Mouse (Mus musculus): ENCODE data around the gene Kcnj10.

Gene Kcnj10

DNA sequence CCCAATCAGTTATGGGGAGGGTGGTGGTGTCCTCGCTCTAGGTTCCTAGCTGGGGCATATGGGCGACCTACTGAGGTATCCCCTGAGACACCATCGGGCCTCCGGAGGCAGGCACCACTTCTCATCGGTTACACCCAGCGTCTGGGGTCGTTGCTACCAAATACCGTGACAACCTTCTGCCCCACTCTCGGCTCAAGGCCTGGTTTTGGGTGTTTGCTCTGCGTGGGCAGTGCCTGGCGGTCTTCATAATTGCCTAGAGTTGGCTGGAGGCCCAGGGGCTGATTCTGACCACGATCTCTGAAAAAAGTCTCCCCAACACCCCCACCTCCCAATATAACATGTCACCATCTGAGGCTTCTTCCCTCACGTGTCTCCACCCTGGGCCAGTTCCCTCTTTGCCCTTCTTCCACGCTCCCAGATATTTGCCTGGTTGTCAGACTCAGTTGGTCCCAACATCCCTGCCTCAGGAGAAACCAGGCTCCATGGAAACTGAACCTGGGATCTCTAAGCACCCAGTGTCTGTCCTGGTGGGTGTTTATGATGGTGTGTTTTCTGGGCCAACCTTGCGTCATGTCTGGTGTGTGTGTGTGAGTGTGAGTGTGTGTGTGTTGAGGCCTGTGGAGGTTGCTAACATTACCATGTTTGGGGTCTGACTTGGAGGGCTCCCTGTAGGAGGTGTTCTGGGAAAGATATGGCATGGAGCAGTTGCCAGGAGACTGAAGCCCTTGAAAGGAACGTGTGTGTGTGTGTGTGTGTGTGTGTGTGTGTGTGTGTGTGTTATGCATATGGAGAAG lies 28.0 kb upstream of the Kcnj10 start:
- DNase-seq (ENCODE audit: low spot score): peak; percentile 39

DNA sequence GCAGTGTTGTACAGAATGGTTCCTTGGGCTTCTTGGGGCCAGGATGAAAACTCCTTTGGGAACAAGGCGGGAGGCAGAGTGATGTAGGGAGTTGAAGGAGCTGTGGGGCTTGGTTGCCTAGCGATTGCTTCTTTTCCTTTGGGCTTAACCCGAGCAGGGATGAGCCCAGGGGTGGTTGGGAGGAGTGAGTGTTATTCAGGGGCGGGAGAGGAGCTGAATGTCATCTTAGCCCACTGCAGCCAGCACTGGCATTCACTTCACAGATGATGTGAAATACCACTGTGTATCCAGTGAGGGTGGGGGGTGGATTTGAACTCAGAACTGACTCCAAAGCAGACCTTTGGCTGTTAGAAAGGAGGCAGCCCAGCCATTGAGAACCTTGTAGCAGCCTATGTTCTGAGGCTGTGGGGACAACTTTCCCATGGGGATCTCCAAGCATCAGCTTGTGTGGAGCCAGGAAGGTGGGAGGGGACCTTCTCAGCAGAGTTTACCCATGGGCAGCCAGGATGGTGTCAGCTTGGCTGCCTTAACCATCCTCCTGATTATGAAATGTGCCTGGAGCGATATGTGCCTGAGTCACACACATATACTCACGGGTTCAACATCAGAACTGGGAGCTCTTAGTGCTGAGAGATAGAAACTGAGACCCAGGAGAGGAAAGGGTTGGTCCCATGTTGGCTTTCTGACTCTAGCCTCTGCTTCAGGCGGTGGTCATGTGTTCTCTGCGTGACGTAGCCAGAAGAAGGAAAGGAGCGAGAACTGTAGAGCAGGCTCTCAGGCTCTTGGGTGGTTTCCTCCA lies 27.2 kb upstream of the Kcnj10 start:
- DNase-seq (ENCODE audit: low spot score): no peak

DNA sequence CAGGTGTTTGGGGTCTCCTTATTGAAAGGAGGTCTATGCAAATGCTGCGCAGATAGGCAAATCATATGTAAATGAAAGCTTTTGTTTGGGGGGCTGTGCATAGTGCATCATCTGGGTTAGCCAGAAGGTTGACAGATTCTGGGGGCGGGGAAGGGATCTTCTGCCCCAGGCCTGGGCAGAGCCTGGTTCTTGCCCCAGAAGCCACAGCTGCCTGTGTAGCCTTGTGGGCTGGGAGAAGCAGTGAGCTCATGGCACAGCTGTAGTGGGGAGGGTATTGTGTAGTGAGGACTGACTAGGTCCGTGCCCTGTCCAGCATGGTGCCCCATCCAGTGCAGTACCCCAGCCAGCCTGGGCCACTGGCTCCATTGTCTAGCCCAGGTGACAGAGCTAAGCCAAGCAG lies 26.1 kb upstream of the Kcnj10 start:
- no peak for DNase-seq (ENCODE audit: low spot score)

DNA sequence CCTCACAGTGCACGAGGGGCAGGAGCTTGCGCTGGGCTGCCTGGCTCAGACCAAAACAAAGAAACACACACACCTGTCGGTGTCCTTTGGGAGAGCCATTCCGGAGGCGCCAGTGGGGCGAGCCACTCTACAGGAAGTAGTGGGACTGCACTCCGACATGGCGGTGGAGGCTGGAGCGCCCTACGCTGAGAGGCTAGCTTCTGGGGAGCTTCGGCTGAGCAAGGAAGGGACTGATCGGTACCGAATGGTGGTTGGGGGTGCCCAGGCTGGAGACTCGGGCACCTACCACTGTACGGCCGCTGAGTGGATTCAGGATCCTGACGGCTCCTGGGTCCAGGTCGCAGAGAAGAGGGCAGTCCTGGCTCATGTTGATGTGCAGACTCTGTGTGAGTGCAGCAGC lies 23.6 kb upstream of the Kcnj10 start:
- no peak for DNase-seq (ENCODE audit: low spot score)

DNA sequence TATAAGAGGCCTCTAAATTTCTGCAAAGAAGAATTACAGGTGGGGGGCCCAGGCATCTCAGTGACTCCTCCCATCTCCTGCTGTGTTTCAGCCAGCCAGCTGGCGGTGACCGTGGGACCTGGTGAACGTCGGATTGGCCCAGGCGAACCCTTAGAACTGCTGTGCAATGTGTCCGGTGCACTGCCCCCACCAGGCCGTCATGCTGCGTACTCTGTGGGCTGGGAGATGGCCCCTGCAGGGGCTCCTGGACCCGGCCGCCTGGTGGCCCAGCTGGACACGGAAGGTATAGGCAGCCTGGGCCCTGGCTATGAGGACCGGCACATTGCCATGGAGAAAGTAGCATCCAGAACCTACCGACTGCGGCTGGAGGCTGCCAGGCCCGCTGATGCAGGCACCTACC lies 23.1 kb upstream of the Kcnj10 start:
- DNase-seq (ENCODE audit: low spot score): no peak

DNA sequence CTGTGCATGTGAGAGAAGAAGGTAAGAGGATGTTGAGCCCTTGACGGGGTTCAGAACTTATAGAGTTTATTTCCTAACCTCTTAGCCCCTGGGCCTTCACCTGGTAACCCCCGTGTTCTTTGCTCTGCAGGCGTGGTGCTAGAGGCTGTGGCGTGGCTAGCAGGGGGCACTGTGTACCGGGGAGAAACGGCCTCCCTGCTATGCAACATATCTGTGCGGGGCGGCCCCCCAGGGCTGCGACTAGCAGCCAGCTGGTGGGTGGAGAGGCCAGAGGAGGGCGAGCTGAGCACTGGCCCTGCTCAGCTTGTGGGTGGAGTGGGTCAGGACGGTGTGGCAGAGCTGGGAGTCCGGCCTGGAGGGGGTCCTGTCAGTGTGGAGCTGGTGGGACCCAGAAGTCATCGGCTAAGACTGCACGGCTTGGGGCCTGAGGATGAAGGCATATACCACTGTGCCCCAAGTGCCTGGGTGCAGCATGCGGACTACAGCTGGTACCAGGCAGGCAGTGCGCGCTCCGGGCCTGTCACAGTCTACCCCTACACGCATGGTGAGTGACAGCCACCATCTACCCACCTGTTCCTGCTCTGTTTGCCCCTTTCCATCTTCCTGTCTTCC lies 22.5 kb upstream of the Kcnj10 start:
- DNase-seq (ENCODE audit: low spot score): no peak

DNA sequence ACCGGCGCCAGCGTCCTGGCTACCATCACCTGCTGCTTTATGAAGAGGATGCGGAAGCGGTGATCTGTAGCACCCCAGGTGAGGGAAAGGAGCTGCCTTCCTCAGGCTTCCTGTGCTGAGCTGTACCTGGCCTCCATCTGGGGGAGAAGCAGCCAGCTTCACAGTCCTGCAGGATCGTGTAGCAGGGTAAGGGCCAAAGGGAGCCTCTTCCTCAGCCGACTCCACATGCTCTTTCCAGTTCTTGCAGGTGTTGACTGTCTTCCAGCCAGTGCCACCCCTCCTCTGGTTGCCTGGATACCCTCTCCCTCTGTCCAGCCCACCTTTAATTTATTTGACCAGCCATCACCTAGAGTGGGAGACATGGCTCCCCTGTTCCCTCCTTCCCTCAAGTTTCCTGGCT lies 21.7 kb upstream of the Kcnj10 start:
- no peak for DNase-seq (ENCODE audit: low spot score)

DNA sequence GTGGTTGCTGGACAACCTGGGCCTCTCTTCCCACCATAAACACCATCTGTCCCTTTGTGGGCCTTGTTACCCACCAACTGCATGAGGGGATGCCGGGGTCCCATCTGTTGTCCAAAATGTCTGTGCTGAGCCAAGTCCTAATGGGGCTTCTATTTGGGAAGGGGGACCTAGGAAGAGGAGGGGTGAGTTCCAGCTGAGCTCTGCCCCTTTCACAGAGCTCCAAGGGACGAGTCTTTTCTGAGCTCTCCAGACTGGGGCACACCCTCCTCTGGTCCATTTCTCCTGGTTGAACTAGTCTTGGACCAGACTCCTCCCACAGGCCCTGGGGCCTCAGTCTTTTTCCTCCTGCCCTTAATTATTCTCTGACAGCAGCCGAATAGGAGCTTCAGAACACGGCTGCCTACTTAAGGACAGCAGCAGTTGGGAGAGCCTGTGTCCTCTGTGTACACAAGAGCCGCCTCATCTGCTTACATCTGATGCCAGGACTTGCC lies 21.0 kb upstream of the Kcnj10 start:
- DNase-seq (ENCODE audit: low spot score): no peak

DNA sequence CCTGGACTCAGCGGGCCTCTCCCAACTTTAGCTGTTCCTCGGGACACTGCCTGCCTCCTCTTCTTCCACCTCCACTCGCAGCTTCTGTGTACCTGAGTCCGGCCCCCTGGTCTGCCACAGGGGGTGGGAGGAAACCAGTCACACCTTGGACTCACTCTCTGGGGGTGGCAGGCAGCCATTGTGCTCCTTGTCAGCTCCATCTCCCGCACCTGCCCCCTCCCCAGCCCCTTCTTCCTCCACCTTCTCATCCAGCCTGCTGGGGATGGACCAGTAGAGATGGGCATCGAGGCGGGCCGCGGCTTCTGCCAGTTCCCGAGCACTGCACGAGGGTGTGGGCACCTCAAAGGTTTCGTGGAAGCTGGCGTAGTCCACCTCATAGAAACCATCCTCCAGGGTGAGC lies 18.3 kb upstream of the Kcnj10 start:
- no peak for DNase-seq (ENCODE audit: low spot score)

DNA sequence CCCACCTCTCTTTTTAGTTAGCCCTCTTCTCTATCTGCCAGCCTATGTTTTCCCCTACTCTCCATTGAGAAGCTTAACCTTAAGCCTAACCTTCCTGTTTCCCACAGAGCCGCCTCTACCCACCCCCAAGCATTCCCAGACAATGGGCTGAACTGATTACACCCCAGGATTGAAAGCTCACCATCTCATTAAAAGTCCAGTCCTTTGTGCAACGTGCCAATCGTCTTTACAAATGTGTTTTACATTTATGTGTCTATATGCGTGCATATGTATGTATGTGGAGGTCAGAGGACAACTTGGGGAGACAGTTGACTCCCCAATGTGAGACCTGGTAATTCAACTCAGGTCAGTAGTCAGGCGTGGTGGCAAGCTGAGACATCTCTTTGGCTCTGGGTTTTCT lies 17.7 kb upstream of the Kcnj10 start:
- no peak for DNase-seq (ENCODE audit: low spot score)

DNA sequence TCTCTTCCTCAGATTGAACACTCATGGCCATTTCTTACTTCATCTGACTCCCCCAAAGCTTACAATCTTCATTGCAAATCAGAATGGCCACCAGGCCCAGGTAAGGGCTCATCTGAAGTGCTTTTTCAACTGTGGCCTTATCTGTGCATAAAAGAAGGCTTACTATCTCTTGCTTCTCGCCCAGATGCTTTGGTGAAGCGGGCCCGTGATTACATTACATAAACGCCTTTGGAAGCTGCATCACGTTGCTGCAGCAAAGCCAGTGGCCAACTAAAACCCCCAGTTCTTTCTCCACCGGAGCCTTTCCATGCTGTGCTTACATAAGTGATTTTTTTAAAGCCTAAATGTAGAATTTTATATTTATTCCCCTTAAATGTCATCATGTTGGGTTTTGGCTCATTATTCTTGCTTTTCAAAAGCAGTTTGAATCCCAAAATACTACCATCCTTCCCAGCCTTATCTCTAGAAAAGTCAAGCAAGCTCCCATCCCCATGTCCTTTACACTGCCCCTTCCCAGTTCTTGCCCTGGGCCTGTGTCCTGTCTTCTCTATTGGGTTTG lies 17.1 kb upstream of the Kcnj10 start:
- DNase-seq (ENCODE audit: low spot score): no peak

DNA sequence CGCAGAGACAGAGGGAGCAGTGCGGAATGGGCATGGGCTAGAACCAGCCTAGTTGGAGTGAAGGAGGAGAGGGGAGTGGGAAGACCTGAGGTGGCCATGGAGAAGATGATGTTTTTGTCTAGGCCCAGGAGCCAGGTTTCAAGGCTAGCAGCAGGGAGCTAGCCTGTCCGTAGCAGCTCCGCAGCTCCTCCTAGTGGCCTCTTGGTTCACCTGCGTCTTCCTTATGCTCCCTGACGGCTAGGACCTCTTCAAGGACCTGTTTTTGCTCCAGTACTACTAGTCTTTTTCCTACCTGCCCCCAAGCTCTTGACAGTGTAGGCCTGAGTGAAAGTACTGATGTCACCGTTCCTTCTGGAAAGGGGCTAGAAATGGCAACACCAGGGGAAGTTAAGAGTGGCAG lies 16.3 kb upstream of the Kcnj10 start:
- peak; percentile 74 for DNase-seq (ENCODE audit: low spot score)

DNA sequence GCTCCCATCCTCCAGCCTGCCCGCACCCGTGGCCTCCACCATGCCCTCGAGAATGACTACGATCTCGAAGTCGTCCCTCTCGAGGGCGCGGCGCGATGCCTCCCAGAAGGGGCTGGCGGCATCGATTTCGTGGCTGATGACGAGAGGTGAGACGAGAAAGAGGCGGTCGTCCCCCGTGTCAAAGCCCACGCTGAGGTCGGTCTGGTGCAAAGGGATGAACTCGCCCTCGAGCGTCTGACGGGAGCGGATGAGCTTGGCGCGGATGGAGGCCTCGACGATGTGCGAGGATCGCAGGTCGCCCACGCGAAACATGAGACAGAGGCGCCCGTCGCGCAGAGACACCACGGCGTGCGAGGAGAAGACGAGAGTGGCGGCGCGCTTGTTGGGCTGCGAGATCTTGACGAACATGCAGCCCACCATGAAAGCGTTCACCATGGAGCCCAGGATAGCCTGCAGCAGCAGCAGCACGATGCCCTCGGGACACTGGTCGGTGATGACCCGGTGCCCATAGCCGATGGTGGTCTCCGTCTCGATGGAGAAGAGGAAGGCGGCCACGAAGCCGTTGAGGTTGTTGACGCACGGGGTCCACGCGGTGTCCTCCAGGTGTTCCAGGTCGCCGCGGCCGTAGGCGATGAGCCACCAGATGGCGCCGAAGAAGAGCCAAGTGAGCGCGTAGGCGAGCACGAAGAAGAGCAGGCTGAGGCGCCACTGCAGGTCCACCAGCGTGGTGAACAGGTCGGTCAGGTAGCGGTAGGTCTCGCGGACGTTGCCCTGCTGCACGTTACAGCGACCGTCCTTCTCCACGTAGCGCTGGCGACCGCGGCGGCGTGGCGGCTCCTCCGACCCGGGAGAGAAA lies 15.1 kb upstream of the Kcnj10 start:
- DNase-seq (ENCODE audit: low spot score): peak; percentile 72

DNA sequence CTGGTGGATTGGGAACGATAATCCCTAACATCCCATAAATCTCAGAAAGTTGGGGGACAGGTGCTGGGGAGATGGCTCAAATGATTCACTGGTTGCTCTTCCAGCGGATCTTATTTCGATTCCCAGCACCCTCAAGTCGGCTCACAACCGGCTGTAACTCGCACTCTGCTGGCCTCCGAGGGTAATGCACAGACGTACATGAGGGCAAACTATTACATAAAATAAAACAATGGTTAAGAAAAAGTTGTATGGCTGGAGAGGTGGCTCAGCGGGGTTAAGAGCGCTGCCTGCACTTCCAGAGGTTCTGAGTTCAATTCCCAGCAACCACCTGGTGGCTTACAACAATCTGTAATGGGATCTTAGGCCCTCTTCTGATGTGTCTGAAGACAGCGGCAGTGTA lies 14.3 kb upstream of the Kcnj10 start:
- DNase-seq (ENCODE audit: low spot score): no peak

DNA sequence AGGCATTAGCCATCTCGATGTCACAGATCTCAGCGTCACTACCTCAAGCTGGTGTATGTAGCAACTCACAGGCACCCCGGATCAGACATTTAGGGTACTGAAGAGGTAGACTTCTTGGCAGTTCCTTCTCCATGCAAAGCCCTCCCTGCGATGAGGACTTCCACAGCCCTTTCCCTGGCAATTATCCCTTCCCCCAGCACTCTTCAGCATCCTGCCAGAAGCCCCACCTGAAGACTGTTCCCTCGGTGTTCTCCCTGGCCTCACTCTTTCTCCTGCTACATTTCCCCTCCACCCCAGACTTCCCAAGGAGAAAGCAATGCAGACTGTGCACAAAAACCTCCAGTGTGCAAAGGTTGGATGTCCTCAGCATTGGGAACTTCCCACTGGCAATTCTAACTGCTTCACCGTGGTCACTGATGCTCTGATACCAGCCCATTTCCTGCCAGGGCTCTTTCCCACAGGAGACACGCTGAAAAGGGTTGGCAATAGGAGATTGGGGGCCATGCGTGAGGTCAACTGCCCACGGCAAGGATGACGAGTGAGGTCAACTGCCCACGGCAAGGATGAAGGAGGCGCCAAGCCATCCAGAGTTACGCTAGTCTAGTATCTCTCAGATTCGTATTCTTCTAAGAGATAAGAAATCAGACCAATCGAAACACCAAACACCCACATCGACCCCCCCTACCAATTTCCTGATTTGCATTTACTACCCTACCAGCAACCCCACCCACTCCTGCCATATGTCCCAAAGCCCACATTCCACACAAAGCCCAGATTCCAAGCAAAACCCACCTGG lies 13.6 kb upstream of the Kcnj10 start:
- no peak for DNase-seq (ENCODE audit: low spot score)

DNA sequence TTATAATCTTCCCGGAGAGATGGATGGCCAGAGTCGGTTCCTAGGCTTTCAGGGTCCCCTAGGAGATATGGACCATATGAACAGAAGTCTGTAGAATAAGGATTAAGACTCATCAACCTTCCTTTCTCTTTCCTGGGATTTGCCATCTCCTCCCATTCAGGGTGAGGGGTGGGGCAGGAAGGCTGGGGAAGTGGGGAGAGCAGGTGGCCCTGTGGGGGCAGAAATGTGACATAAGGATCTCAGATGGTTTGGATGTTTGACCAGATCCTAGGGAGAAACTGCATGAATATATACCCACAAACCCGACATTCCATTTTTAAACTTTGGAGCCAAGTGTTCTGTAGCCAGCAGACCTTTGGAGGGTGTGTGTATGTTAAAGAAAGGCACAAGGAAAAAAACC lies 13.0 kb upstream of the Kcnj10 start:
- no peak for DNase-seq (ENCODE audit: low spot score)

DNA sequence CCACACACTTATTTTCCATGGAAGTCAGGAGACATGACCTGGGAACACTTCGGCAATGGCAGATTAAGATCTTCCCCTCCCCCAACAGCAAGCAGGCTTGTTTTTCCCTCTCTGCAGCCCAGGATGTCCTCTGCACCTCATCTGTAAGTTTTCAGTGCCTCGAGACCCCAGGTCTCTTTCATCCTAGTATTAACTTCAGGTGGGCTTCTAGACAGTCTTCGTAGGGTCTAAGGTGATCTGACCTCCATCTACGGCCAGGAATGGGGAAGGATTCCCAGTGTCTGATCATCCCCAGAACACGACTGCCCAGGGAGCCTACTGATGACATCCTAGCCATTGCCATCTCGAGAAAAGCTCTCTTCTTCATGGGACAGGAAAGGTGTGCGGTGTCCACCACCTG lies 12.5 kb upstream of the Kcnj10 start:
- DNase-seq (ENCODE audit: low spot score): no peak

DNA sequence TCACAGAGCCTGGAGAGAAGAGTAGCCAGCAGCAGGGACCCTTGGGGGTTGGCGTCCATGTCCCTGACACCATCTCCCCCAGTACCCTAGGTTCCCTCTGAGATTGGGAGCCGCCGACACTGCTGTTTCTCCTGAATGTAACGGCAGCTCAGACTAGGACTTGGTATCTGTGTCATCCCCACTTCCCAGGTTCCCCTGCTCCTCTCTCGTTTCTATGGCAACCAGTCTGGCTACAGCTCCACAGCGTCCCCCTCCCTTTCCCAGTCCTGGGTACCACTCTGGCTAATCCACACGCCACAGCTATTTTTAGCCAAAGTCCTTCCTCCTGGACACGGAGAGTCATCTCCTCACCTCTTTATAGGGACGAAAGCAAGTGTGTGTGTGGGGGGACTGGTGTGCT lies 11.9 kb upstream of the Kcnj10 start, which contains the start of gene Kcnj9:
Gene Kcnj9, minus strand, starts transcription at position 188 of the 400 bp plus-strand sequence.
- DNase-seq (ENCODE audit: low spot score): no peak

DNA sequence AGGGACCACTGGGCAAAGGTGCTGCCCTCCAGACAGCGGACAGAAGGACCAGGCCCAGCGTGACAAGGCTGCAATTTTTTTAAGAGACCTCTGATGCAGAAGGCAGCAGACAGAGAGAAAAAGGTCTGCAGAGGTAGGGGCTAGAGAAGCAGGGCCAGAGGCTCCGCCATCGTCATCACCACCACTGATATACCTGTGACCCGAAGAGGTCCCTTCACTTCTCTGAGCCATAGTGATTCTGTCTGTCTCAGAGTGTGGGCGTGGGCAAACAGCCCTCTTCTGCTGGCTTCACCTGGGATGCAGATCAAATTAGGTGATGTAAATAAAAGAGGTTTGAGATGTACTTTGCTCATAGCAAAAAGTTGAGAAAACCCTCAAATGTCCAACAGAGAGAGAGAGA lies 11.4 kb upstream of the Kcnj10 start:
- no peak for DNase-seq (ENCODE audit: low spot score)

DNA sequence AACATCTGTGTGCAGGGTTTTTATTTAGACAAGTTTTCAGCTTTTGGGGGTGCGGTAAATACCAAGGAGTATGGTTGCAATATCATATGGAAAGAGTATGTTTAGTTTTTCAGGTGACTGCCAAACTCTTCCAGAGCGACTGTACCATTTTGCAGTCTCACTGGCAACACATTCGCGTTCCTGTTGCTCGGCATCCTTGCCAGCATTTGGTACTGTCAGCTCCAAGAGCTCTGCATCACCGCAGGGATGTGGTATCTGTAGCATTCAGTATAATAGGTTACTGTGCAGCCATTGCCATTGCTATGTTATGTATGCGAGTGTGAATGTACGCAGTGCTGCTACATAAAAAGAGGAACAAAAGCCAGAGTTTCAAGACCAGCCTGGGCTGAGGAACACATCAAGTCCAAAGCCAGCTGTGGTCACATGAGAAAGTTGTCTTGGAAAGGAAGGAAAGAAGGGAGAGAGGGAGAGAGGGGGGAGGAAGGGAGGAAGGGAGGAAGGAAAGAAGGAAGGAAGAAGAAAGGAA lies 9.5 kb upstream of the Kcnj10 start:
- no peak for DNase-seq (ENCODE audit: low spot score)

DNA sequence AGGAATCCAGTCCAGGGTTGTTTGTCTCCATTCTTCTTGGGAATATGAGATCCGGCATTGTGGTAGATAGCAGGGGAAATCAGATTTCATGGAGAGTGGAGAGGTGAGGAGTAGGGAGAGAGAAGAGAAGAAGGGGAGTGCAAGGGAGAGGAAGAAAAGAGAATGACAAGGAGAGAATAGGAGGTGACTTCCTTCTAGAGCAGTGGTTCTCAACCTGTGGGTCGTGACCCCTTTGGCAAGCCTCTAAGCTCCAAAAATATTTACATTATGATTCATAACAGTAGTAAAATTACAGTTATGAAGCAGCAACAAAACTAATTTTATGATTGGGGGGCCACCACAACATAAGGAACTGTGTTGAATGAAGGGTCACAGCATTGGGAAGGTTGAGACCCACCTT lies 8.1 kb upstream of the Kcnj10 start:
- no peak for DNase-seq (ENCODE audit: low spot score)

Measured in ovary, postnatal 36 days (tissue).